Mouse (Mus musculus): ENCODE results near the gene Mrpl52. TPM values are rescaled to one million over a fixed set of nuclear protein-coding genes. Genes with fewer than 3 reads are reported as not detected.

Mrpl52 gene
- polyA plus RNA-seq, 1 experiment from 2014 or later: 252 TPM

DNA sequence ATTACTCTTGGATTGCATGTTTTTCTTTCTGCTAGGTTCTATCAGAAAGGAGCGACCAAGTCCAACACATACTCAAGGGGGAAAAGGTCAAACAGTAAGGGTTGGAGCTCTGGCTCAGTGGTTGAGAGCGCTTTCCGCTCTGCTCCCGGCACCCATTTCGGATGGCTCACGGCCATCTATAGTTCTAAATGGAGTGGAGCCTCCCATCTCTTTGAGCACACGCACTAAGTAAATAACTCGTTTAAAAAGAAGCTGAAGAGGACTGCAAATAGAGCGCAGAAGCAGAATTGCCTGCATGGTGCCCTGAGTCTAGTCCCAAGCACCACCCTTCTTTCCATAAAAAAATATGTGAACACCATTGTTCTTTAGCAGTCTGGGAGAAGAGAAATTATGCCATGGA lies 26.9 kb downstream of the Mrpl52 start:
- WGBS: 83% methylated on average over 9 of the region's 9 CpGs
- no peaks in the 10 kb centered on the region for H3K27me3 ChIP-seq (ENCODE audit: control insufficient read depth, insufficient read depth, low read depth, low read length)
- no peak overlapping the region for H3K9ac ChIP-seq (ENCODE audit: low read depth, low read length)
- no peak overlapping the region for H3K4me2 ChIP-seq (ENCODE audit: low read length)
- H3K36me3 ChIP-seq (ENCODE audit: control insufficient read depth, insufficient read depth, low read length): no peaks in the 10 kb centered on the region
- no peak for ATAC-seq
- H3K9me3 ChIP-seq (replicated peaks; ENCODE audit: control insufficient read depth, low read length, poor library complexity, severe bottlenecking): no peaks in the 10 kb centered on the region
- no peaks in the 10 kb centered on the region for H3K4me1 ChIP-seq (ENCODE audit: control insufficient read depth, insufficient read depth, low read length)
- no peak overlapping the region for H3K4me3 ChIP-seq (ENCODE audit: low read depth, low read length)
- H3K27ac ChIP-seq (ENCODE audit: low read length): no peak overlapping the region

- H3K4me1 ChIP-seq (ENCODE audit: control insufficient read depth, insufficient read depth, low read length): no peaks in the 10 kb centered on the region
- no peak overlapping the region for H3K4me3 ChIP-seq (ENCODE audit: low read depth, low read length)
- no peaks in the 10 kb centered on the region for H3K9me3 ChIP-seq (replicated peaks; ENCODE audit: control insufficient read depth, low read length, poor library complexity, severe bottlenecking)
- no peak overlapping the region for H3K9ac ChIP-seq (ENCODE audit: low read depth, low read length)
- WGBS: 83% methylated on average over 11 of the region's 11 CpGs
- no peak overlapping the region for H3K27ac ChIP-seq (ENCODE audit: low read length)
- H3K36me3 ChIP-seq (ENCODE audit: control insufficient read depth, insufficient read depth, low read length): no peaks in the 10 kb centered on the region
- no peak overlapping the region for H3K4me2 ChIP-seq (ENCODE audit: low read length)
- ATAC-seq: no peak
- H3K27me3 ChIP-seq (ENCODE audit: control insufficient read depth, insufficient read depth, low read depth, low read length): no peaks in the 10 kb centered on the region
Observed at GRCm38 (mm10) chr14:54454669-54455528, 28.2 kb downstream of the Mrpl52 start.

GRCm38 (mm10) chr14:54457907-54458569 lies 31.3 kb downstream of the Mrpl52 start:
- ATAC-seq: no peak
- H3K9me3 ChIP-seq (replicated peaks; ENCODE audit: control insufficient read depth, low read length, poor library complexity, severe bottlenecking): no peaks in the 10 kb centered on the region
- H3K4me3 ChIP-seq (ENCODE audit: low read depth, low read length): no peak overlapping the region
- WGBS: 88% methylated on average over 14 of the region's 14 CpGs
- H3K9ac ChIP-seq (ENCODE audit: low read depth, low read length): no peak overlapping the region
- no peak overlapping the region for H3K27ac ChIP-seq (ENCODE audit: low read length)
- H3K4me1 ChIP-seq (ENCODE audit: control insufficient read depth, insufficient read depth, low read length): no peaks in the 10 kb centered on the region
- H3K36me3 ChIP-seq (ENCODE audit: control insufficient read depth, insufficient read depth, low read length): no peaks in the 10 kb centered on the region
- no peaks in the 10 kb centered on the region for H3K27me3 ChIP-seq (ENCODE audit: control insufficient read depth, insufficient read depth, low read depth, low read length)
- H3K4me2 ChIP-seq (ENCODE audit: low read length): no peak overlapping the region

- Histone ChIP-seq H3K36me3 (ENCODE audit: control insufficient read depth, insufficient read depth, low read length) (no peaks in the 10 kb centered on the region), H3K4me2 (ENCODE audit: low read length) (no peak overlapping the region), H3K9ac (ENCODE audit: low read depth, low read length) (no peak overlapping the region), H3K4me1 (ENCODE audit: control insufficient read depth, insufficient read depth, low read length) (peaks cover 11% of the 10 kb centered on the region), H3K4me3 (ENCODE audit: low read depth, low read length) (no peak overlapping the region), H3K27ac (ENCODE audit: low read length) (no peak overlapping the region), H3K9me3 (replicated peaks; ENCODE audit: control insufficient read depth, low read length, poor library complexity, severe bottlenecking) (no peaks in the 10 kb centered on the region), H3K27me3 (ENCODE audit: control insufficient read depth, insufficient read depth, low read depth, low read length) (no peaks in the 10 kb centered on the region)
- 76% methylated on average over 4 of the region's 4 CpGs for WGBS
- ATAC-seq: no peak
Observed at GRCm38 (mm10) chr14:54462146-54462545, 35.4 kb downstream of the Mrpl52 start.

- no peaks in the 10 kb centered on the region for H3K27me3 ChIP-seq (ENCODE audit: control insufficient read depth, insufficient read depth, low read depth, low read length)
- H3K9me3 ChIP-seq (replicated peaks; ENCODE audit: control insufficient read depth, low read length, poor library complexity, severe bottlenecking): no peaks in the 10 kb centered on the region
- H3K27ac ChIP-seq (ENCODE audit: low read length): peak overlapping the region; percentile 59
- H3K4me2 ChIP-seq (ENCODE audit: low read length): peak overlapping the region; percentile 92
- 15% methylated on average over 12 of the region's 12 CpGs for WGBS
- peaks cover 11% of the 10 kb centered on the region for H3K4me1 ChIP-seq (ENCODE audit: control insufficient read depth, insufficient read depth, low read length)
- ATAC-seq: peak; percentile 37
- H3K9ac ChIP-seq (ENCODE audit: low read depth, low read length): peak overlapping the region; percentile 84
- peaks cover 4% of the 10 kb centered on the region for H3K36me3 ChIP-seq (ENCODE audit: control insufficient read depth, insufficient read depth, low read length)
- peak overlapping the region; percentile 82 for H3K4me3 ChIP-seq (ENCODE audit: low read depth, low read length)
Observed at GRCm38 (mm10) chr14:54463108-54463958, 36.6 kb downstream of the Mrpl52 start.

DNA sequence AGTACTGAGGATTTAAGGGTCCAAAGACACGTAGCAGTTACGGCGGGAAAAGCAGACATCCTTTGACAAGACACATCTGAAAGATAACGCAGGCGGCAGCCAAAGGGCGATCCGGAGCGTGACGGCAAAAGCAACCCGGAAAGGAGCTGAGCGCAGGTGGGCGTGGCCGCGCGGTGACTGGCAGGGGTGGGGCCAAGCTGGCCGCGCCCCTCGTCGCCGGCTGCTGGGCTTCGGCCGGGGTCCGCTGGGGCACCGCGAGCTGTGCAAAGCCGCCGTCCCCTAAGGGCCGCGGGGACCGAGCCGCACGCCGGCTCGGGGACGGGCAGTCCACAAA lies 37.2 kb downstream of the Mrpl52 start, which contains the start of gene Lrp10:
Gene Lrp10, plus strand, starts transcription at position 179 of the 334 bp plus-strand sequence.
- H3K4me1 ChIP-seq (ENCODE audit: control insufficient read depth, insufficient read depth, low read length): peaks cover 11% of the 10 kb centered on the region
- H3K36me3 ChIP-seq (ENCODE audit: control insufficient read depth, insufficient read depth, low read length): peaks cover 9% of the 10 kb centered on the region
- peak within 1 kb of the TSS; percentile 84 for H3K9ac ChIP-seq (ENCODE audit: low read depth, low read length)
- no peaks in the 10 kb centered on the region for H3K27me3 ChIP-seq (ENCODE audit: control insufficient read depth, insufficient read depth, low read depth, low read length)
- WGBS: 0% methylated on average over 35 of the region's 35 CpGs
- peak; percentile 90 for ATAC-seq
- peak within 1 kb of the TSS; percentile 59 for H3K27ac ChIP-seq (ENCODE audit: low read length)
- H3K4me3 ChIP-seq (ENCODE audit: low read depth, low read length): peak within 1 kb of the TSS; percentile 82
- H3K4me2 ChIP-seq (ENCODE audit: low read length): peak within 1 kb of the TSS; percentile 92
- H3K9me3 ChIP-seq (replicated peaks; ENCODE audit: control insufficient read depth, low read length, poor library complexity, severe bottlenecking): no peaks in the 10 kb centered on the region

DNA sequence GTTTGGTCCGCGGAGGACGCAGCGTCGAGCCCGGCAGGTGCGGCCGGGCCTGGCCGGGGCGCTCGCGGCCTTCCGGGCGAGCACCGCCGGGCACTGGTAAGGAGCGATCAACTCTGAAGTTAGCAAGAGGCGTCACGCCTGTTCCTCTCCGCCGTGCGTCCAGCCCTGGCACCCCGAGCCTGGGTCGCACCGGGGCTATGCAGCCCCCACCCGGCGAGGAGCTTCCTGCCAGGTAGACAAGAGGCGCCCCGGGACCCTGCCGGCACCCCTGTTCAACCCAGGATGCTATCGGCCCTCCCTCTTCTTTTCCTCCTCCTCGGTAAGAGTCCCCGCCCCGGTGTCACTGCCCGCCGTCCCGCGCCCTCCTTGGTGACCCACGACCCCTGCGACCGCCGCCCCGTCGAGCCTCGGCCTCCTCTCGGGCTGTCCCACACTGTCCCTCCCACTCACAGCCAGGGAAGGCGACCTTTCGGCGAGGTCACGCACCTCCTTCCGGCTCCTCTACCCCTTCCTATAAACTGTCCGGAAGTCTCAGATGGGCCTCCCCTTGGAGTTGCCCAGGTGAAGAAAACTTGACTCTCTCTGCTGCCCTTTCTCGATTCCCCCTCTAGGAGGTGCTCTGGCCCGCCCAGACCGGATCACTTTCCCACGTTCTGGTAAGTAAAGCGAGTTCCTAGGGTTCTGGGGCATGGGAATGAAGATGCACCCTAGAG lies 37.7 kb downstream of the Mrpl52 start:
- Histone ChIP-seq H3K4me1 (ENCODE audit: control insufficient read depth, insufficient read depth, low read length) (peaks cover 11% of the 10 kb centered on the region), H3K9ac (ENCODE audit: low read depth, low read length) (peak overlapping the region; percentile 84), H3K36me3 (ENCODE audit: control insufficient read depth, insufficient read depth, low read length) (peaks cover 14% of the 10 kb centered on the region), H3K4me3 (ENCODE audit: low read depth, low read length) (peak overlapping the region; percentile 82), H3K27ac (ENCODE audit: low read length) (peak overlapping the region; percentile 59), H3K4me2 (ENCODE audit: low read length) (peak overlapping the region; percentile 92), H3K9me3 (replicated peaks; ENCODE audit: control insufficient read depth, low read length, poor library complexity, severe bottlenecking) (no peaks in the 10 kb centered on the region), H3K27me3 (ENCODE audit: control insufficient read depth, insufficient read depth, low read depth, low read length) (no peaks in the 10 kb centered on the region)
- under 1% methylated on average over 55 of the region's 57 CpGs for WGBS
- ATAC-seq: peak; percentile 85

- Histone ChIP-seq H3K4me2 (ENCODE audit: low read length) (no peak overlapping the region), H3K4me3 (ENCODE audit: low read depth, low read length) (no peak overlapping the region), H3K4me1 (ENCODE audit: control insufficient read depth, insufficient read depth, low read length) (peaks cover 5% of the 10 kb centered on the region; the same call in 1 of the 2 replicates), H3K27ac (ENCODE audit: low read length) (no peak overlapping the region), H3K9me3 (replicated peaks; ENCODE audit: control insufficient read depth, low read length, poor library complexity, severe bottlenecking) (no peaks in the 10 kb centered on the region), H3K36me3 (ENCODE audit: control insufficient read depth, insufficient read depth, low read length) (peaks cover 19% of the 10 kb centered on the region), H3K27me3 (ENCODE audit: control insufficient read depth, insufficient read depth, low read depth, low read length) (no peaks in the 10 kb centered on the region), H3K9ac (ENCODE audit: low read depth, low read length) (no peak overlapping the region)
- 89% methylated on average over 2 of the region's 2 CpGs for WGBS
- ATAC-seq: no peak
Observed at GRCm38 (mm10) chr14:54471467-54471866, 44.8 kb downstream of the Mrpl52 start.

All from midbrain, embryonic 16.5 days (tissue).